Mouse (Mus musculus) bone marrow, adult 2 months (tissue): ENCODE data around the gene Cpne4.

Experiments used
- CTCF ChIP-seq: fragments of 200-500 bp; IDR thresholded peaks from 2 replicates; pipeline ENCODE4 v1.5.1; 2011; ENCODE audit warnings: low read length, control low read depth; ENCODE audit not compliant: control insufficient read depth, insufficient read depth
- POLR2A ChIP-seq: fragments of 200-500 bp; IDR thresholded peaks from 2 replicates; pipeline ENCODE4 v1.6.1; 2011; ENCODE audit warnings: low read depth, mild to moderate bottlenecking, control low read depth, low read length, borderline replicate concordance; ENCODE audit not compliant: control insufficient read depth

DNA sequence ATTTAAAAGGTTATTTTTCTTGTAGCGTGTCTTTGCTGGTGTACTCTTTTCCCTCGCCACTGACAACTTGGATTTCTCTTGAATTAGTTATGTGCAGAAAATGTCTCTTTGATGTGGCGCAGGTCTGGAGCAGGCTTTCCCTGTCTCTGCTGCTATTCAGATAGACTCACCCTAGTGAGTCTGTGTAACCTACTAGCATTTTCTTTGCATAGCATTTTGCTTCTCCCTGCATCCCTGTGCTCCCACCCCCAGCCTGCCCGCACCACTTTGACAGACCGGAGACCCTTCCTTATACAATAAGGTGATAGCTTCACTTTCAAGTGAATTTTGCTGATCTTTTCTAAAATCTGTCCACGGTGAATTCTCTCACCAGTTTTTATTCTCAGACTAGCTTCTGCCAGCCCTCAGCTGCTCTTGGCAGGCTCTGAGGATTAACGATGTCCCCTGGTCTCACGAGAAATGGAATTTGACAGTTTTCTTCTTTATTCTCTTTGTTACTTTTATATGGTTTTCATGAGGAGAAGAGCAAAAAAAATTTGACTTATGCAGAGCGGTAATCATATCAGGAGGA, 105.7 kb downstream of the Cpne4 start:
- TF ChIP-seq POLR2A (no peak), CTCF (no peak)
